Mouse (Mus musculus) cerebellum, adult 18-20 months (tissue): ENCODE measurements around the gene Lmbr1.

Source experiments
- DNase-seq, 2 experiments: peaks; one replicate each; pipeline ENCODE4 v3.0.0; 2021

Lmbr1 gene

GRCm38 (mm10) chr5:29251496-29251873 lies 126.7 kb downstream of the Lmbr1 start:
- no peak for DNase-seq

- DNase-seq = no peak
Measured at GRCm38 (mm10) chr5:29250795-29251495, 127.2 kb downstream of the Lmbr1 start.

DNA sequence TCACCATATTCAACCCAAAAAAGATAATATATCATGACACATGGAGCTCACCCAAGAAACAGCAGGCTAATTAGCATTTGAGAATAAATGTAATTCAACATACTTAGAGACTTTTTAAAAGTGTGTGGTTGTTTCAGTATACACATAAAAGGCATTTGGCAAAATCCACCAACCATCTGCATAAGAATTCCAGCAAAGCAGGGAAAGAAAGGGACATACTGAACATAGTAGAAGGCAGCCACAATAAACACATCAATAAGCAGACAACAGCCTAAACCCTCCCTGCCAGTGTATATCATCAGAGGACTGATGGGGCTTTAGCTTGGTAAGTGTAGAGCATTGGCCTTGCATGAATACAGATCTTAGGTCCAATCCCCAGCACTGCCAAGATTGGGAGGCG lies 133.4 kb downstream of the Lmbr1 start:
- DNase-seq = no peak

DNA sequence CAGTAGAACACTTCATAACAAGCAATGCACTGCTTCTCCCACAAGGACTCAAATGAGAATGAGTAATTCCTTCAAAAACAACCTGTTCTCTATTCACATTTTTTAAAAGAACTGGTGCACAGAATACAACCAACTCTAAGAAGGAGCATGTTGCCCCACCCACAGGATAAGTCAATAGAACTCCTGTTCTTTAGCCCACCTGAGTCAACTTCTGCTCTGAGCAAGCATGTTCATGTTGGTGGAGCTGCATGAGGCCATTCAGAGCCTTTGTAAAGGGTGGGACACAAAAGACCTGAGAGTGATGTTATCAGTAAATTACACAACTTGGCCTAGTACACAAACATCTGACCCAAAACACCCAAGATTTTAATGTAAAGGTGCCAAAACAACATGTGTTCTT lies 139.8 kb downstream of the Lmbr1 start:
- no peak for DNase-seq

DNA sequence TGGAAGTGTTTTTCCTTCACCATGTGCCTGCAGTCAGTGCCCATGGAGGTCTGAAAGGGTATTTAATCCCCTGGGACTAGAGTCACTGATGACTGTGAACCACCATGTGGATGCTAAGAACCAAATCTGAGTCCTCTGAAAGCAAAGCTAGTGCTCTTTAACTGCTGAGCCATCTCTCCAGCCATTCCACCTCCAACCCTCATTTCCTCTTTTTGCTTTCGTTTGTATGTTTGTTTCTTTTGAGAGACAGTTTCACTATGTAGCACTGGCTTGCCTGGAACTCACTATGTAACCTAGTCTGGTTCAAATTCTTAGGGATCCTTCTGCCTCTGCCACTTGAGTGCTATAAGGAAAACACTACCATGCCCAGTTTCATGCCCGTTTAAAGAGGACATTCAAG lies 147.7 kb downstream of the Lmbr1 start:
- DNase-seq = no peak

DNA sequence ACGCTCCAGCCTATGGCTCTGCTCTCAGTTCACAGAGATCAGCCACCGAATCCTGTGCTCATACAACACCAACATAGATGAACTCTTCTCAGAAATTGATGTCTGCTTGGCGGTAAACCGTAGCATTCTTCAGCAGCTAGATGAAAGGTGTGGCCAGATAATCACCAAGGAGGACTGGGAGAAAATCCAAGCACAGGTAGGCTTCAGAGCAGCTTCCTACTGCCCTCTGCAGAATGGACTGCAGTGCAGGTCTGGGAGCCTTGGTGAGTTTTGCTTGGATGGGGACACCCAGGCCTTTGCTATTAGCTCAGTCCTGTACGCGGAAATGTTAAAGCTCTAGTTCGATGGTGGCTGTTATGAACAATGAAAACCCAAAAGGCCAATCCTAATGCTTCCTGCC lies 154.1 kb downstream of the Lmbr1 start:
- no peak for DNase-seq

DNA sequence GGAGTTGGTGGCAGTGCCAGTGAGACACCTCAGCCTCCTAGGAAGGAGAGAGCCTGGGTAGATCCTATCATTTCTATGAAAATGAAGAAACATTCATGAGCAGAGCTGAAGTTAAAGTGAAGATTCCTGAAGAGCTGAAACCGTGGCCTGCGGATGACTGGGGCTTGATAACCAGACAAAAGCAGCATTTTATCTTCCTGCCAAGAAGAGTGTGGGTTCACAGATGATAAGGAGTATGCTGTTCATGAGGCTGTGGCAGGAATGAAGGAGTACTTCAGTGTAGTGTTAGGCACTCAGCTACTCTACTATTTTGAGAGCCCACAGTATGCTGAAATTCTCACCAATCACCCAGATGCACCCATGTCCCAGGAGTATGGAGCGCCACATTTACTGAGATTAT lies 160.2 kb downstream of the Lmbr1 start:
- no peak for DNase-seq

DNA sequence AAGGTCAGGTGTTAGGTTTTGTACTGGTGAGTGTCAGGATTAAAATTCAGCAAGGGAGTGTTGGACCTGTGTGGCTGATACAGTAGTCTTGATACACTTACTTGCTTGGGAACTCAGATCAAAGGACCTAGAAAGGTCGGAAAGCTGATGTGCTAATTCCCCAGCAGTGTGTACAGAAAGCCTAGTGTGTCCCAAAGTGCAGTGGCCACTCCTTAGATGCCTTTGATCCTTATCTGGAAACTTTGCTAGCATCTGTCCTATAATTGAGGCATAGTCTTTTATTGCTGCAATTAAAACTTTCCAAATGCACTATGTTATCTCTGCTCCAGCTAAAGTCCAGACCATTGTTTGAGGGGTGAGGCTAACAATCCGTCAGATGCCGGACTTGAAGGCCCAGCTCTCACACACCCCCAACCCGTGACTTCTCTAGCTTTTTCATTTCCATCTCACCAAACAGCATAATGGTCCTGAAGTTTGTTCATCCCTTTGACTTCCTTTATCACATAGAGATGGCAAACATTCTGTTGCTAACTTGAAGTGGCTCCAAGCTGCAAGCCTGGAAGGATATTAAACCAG lies 166.1 kb downstream of the Lmbr1 start:
- DNase-seq = no peak

DNA sequence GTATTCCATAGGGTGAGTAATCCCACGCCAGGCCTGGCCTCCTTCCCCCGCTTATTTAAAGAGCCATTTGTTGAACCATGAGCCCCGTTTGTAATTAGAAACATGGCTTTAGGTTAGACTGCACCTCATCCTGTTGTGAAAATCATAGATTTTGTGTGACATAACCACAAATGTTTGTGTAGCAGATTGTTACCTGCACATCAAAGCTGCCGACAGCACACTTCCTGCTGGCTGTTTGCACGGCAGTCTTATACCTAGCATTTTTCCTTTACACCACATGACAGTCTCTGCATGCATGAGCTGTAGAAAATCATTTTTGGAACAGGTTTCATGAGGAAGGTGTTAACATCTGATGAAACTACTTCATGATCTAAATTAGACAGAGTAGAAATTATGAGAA lies 172.5 kb downstream of the Lmbr1 start:
- DNase-seq = no peak

GRCm38 (mm10) chr5:29199868-29200267 lies 178.3 kb downstream of the Lmbr1 start:
- DNase-seq = no peak

- DNase-seq = no peak
Measured at GRCm38 (mm10) chr5:29198960-29199488, 179.2 kb downstream of the Lmbr1 start.

DNA sequence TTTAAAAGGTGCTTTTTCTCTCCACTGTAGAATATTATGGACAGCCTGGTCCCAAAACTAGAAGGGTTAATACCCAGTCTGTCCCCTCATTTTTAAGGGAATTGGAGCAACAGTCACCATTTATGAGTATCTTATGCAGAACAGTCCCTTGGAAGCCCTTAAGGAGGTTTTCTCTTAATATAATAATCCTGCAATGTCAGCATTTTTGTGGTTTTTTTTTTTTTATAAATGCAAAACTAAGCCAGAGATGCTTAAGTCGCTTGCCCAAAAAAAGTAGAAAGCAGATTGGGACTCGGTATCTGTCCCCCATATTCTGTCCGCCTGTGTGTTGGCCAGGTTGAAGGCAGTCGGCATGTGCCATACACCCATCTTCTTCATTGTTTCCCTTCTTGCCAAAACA lies 181.0 kb downstream of the Lmbr1 start:
- no peak for DNase-seq

DNA sequence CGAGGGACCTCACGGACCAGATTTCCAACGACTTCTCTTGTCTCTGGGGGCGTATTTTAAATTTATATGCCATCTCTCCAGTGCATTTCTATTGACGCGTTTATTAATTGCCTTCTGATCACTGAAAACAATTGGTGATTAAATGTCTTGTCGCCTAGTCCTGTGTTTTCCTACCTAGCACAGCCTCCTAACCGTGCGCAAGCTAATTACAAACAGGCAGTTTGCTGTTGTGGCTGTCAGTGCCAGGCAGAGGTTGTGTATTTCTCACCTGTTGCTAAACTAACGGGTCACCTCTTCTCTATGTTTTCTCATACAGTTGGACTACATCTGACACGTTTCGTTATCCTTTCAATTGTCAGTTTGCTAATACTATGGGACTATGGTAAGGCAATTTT lies 181.9 kb downstream of the Lmbr1 start:
- DNase-seq = no peak

DNA sequence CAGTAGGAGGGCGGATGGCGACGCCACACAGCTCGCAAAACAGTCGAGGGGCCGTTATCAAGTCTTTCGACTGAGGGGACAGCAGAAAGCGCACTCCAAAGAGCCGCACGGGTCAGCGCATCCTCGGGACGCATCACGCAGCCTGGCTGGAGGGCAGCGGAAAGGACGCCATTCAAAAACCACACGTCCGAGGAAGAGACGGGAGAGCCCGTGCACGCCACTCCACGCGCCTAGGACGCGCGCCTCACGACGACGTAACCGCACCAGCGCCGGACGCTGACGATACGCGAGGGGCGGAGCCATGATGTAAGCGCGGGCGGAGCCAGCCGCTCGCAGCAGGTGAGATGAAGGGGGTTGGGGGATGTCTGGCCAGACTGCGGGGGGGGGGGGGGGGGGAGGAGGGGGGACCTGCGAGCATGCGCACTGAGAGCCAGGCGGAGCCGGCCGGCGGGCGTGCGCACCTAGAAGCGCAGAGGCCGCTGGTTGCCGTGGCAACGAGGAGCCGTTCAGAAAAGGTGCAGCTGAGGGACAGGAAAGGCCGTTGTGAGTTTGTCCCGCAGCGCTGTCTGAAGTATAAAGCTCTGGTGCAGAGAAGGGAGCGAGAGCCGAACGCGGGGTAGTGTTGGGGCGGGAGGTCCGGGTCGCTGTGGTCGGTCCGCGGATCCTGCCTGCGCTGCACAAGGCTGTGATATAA lies 182.5 kb downstream of the Lmbr1 start, which contains the start of gene Rnf32:
Gene Rnf32, plus strand, starts transcription at position 423 of the 694 bp plus-strand sequence.
- peak; percentile 91 to 93 for DNase-seq

DNA sequence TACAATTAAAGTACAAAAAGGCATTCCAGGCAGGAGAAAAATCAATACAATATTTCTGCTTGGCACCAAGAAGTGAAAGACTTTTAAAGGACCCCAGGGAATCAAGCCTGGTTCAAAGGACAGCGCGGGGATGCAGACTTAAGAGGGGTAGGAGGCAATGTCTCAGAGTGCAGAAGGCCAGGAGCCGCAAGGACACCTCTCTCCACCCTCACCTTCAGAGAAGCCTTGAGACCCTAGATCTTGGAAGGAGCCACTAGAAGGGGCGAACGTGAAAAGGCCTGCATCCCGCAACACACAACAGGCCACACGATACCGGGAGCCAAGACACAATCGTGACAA lies 183.0 kb downstream of the Lmbr1 start:
- no peak for DNase-seq

DNA sequence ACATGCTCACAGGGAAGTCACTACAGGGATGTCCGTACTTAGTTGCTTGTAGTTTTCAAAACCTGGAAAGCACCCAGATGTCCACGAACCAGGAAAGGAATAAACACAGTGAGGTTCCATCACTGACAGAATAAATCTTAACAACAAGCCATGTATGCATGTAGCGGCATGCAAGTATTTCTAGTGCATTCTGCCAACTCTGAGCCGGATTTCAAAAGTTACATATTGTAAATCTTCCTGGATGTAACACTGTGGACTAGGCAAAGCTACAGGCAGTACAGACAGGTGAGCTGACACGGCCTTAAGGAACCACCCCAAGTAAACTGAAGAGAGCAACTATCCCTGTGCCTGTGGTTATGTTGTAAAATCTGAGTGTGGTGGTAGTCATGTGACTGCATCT lies 191.4 kb downstream of the Lmbr1 start:
- DNase-seq = no peak
